Mouse (Mus musculus): ENCODE data around the gene Epha8. TPM values are rescaled to one million over a fixed set of nuclear protein-coding genes. Genes with fewer than 3 reads are reported as not detected.

Epha8 gene
- polyA plus RNA-seq, 1 experiment from 2014 or later: 5.0 TPM

DNA sequence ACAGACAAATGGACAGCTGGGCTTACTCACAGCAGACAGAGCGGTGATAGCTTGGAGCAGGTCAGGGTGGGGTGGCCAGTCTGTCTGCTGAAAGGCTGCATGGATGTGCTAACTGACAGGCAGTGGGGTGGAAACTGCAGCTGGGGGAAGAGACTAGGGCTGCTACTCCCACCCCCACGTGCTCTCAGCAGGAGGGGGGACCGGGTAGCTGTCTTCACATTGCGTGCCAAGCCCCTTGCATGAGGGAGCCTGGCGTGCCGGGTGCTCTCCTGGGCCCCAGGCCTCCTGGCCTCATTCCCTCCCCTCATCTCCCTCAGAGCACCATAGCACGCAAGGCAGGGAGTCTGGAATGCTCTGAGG is 39.5 kb downstream of the Epha8 start:
- peaks cover 3% of the 10 kb centered on the region; the same call in 1 of the 2 replicates for H3K27me3 ChIP-seq (ENCODE audit: control insufficient read depth, insufficient read depth, low read length)
- no peak overlapping the region for H3K4me3 ChIP-seq (ENCODE audit: low read depth, low read length)
- no peak overlapping the region for H3K4me2 ChIP-seq
- no peak overlapping the region for H3K9ac ChIP-seq (ENCODE audit: low read length)
- peaks cover 16% of the 10 kb centered on the region for H3K4me1 ChIP-seq (ENCODE audit: control insufficient read depth, insufficient read depth, low read length)
- no peak overlapping the region for H3K27ac ChIP-seq (ENCODE audit: low read depth, low read length)
- ATAC-seq (ENCODE audit: low FRiP score) (no peak), DNase-seq (ENCODE audit: low spot score, missing footprints) (no peak)
- no peaks in the 10 kb centered on the region for H3K36me3 ChIP-seq (ENCODE audit: control insufficient read depth, insufficient read depth, low read length)
- 48% methylated on average over 7 of the region's 7 CpGs for WGBS
- no peaks in the 10 kb centered on the region for H3K9me3 ChIP-seq (ENCODE audit: control insufficient read depth, low read length)

DNA sequence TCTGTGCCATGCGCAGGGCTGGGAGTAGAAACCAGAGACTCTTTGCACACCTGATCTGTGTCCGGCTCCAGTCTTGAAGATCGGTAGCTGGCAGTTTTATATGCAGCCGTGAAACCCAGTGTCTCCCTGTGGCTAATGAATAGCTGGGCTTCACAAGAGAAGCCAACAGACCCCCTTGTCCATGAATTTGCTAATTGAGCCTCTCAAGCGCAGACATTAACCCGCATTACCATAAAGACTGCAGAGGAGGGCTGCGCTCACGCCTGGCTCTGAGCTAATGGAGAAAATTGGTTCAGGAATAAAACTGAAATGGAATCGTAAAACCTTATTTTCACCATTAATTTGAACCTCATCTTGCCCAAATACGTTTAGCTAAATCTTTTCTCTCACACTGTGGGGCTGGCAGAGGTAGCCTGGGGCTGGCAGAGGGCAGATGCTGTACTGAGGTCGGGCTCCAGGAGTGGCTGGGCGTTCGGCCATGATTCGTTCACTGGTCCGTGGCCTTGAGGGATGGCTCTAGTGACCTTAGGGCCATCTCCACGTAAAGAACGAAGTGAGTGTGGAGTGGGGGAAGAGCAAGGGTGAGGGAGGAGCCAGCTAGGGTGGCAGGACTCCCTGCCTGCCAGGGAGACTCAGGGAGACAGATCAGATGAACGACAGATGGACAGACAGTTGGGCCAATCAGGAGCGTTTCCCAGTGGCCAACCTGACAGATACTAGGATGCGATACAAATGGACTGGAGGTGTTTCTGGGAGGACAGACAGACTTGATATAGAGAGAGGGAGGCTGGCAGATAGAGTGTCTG is 40.1 kb downstream of the Epha8 start:
- no peak overlapping the region for H3K9ac ChIP-seq (ENCODE audit: low read length)
- no peak for ATAC-seq (ENCODE audit: low FRiP score)
- no peak overlapping the region for H3K4me2 ChIP-seq
- no peak overlapping the region for H3K4me3 ChIP-seq (ENCODE audit: low read depth, low read length)
- H3K36me3 ChIP-seq (ENCODE audit: control insufficient read depth, insufficient read depth, low read length): no peaks in the 10 kb centered on the region
- H3K27ac ChIP-seq (ENCODE audit: low read depth, low read length): no peak overlapping the region
- peaks cover 18% of the 10 kb centered on the region for H3K4me1 ChIP-seq (ENCODE audit: control insufficient read depth, insufficient read depth, low read length)
- 72% methylated on average over 20 of the region's 20 CpGs for WGBS
- H3K9me3 ChIP-seq (ENCODE audit: control insufficient read depth, low read length): no peaks in the 10 kb centered on the region
- H3K27me3 ChIP-seq (ENCODE audit: control insufficient read depth, insufficient read depth, low read length): peaks cover 6% of the 10 kb centered on the region; the same call in 1 of the 2 replicates
- no peak for DNase-seq (ENCODE audit: low spot score, missing footprints)

DNA sequence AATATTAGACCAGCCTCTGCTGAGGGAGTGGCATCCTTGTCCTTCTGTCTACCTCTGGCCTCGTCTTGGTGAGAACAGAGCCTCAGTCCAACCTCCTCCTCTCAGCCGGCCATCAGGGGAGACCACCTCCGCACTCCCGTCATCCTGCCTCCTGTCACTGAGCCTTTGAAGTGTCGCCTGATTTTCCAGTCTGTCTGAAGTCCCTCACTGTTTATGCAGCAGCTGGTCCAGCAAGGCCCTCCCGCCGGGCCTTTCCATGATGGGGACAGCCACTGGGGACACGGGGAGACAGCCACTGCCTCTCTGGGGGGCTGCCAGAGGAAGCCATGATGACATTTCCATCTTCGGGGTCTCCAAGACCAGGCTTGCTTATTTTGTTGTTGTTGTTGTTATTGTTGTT is 43.8 kb downstream of the Epha8 start:
- Histone ChIP-seq H3K4me1 (ENCODE audit: control insufficient read depth, insufficient read depth, low read length) (peaks cover 26% of the 10 kb centered on the region), H3K9me3 (ENCODE audit: control insufficient read depth, low read length) (no peaks in the 10 kb centered on the region), H3K4me3 (ENCODE audit: low read depth, low read length) (no peak overlapping the region), H3K27me3 (ENCODE audit: control insufficient read depth, insufficient read depth, low read length) (peaks cover 16% of the 10 kb centered on the region), H3K27ac (ENCODE audit: low read depth, low read length) (peak overlapping the region; percentile 50), H3K9ac (ENCODE audit: low read length) (peak overlapping the region; percentile 14; the same call in 1 of the 2 replicates), H3K36me3 (ENCODE audit: control insufficient read depth, insufficient read depth, low read length) (no peaks in the 10 kb centered on the region), H3K4me2 (peak overlapping the region; percentile 6; the same call in 1 of the 2 replicates)
- DNase-seq (ENCODE audit: low spot score, missing footprints) (peak; percentile 86), ATAC-seq (ENCODE audit: low FRiP score) (no peak)
- 14% methylated on average over 9 of the region's 9 CpGs for WGBS

DNA sequence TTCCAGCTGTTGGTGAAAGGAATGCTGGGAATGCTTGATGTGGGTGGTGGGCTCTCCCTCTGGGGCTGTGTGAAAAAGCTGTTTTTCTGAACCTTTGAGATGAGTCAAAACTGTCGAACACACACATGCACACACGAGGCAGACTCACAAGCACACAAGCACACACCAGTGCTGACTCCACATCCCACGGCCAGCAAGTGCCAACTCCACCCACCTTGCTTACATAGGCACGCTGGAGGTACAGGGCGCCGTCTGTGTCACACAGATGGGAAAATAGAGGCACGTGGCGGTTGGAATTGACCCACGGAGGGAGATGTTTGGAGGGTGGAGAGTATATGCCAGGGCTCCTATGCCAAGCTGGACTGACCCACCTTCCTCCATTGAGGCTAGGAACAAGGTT is 44.8 kb downstream of the Epha8 start:
- H3K27me3 ChIP-seq (ENCODE audit: control insufficient read depth, insufficient read depth, low read length): peaks cover 20% of the 10 kb centered on the region
- H3K4me3 ChIP-seq (ENCODE audit: low read depth, low read length): no peak overlapping the region; the same call in 1 of the 2 replicates
- WGBS: 45% methylated on average over 9 of the region's 9 CpGs
- no peaks in the 10 kb centered on the region for H3K9me3 ChIP-seq (ENCODE audit: control insufficient read depth, low read length)
- no peak for DNase-seq (ENCODE audit: low spot score, missing footprints)
- H3K9ac ChIP-seq (ENCODE audit: low read length): no peak overlapping the region
- H3K4me1 ChIP-seq (ENCODE audit: control insufficient read depth, insufficient read depth, low read length): peaks cover 23% of the 10 kb centered on the region
- peak overlapping the region; percentile 25; the same call in 1 of the 2 replicates for H3K4me2 ChIP-seq
- ATAC-seq (ENCODE audit: low FRiP score): peak; percentile 8; the same call in 1 of the 2 replicates
- no peaks in the 10 kb centered on the region for H3K36me3 ChIP-seq (ENCODE audit: control insufficient read depth, insufficient read depth, low read length)
- peak overlapping the region; percentile 54 for H3K27ac ChIP-seq (ENCODE audit: low read depth, low read length)

DNA sequence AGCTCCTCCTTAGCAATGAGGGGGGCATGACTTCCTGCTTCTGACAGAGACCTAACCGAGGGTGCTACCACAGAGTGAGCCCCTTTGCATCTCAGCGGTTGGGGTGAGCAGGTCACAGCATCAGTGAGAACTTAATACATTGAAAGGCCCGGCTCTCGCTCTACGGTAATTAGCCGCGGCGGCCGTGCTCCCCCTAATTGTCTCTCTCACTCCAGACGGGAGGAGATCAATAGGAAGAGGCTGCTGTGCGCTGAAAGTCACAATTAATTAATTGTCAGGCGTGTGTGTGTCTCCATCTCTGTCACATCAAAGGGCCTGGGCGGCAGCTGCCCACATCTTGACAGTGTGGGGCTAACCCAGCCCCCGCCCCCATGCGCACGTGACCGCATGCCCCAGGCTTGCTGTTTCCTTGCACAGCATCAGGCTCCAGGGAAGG is 45.4 kb downstream of the Epha8 start:
- H3K27ac ChIP-seq (ENCODE audit: low read depth, low read length): peak overlapping the region; percentile 54; the same call in 1 of the 2 replicates
- DNase-seq (ENCODE audit: low spot score, missing footprints) (no peak), ATAC-seq (ENCODE audit: low FRiP score) (peak; percentile 86)
- peaks cover 25% of the 10 kb centered on the region for H3K27me3 ChIP-seq (ENCODE audit: control insufficient read depth, insufficient read depth, low read length)
- peaks cover 23% of the 10 kb centered on the region for H3K4me1 ChIP-seq (ENCODE audit: control insufficient read depth, insufficient read depth, low read length)
- H3K9me3 ChIP-seq (ENCODE audit: control insufficient read depth, low read length): no peaks in the 10 kb centered on the region
- under 1% methylated on average over 17 of the region's 17 CpGs for WGBS
- H3K4me2 ChIP-seq: peak overlapping the region; percentile 25
- H3K9ac ChIP-seq (ENCODE audit: low read length): no peak overlapping the region
- H3K36me3 ChIP-seq (ENCODE audit: control insufficient read depth, insufficient read depth, low read length): no peaks in the 10 kb centered on the region
- H3K4me3 ChIP-seq (ENCODE audit: low read depth, low read length): no peak overlapping the region; the same call in 1 of the 2 replicates

DNA sequence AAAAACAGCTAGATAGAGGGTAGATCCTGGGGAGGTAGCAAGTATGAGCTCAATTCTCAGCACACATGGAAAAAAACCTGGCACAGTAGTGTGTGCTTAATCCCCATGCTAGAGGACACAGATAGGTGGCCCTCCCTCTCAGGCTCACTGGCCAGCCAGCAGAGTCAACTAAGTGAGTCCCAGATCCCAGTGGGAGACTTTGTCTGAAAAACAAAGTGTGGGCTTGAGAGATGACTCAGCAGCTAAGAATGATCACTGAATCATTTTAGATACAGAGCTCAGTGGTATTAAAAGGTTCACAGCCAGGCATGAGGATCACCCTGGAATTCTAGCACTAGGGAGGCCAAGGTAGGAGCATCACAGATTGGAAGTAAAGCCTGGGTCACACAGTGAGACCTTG is 48.8 kb downstream of the Epha8 start:
- Histone ChIP-seq H3K4me2 (no peak overlapping the region), H3K9ac (ENCODE audit: low read length) (no peak overlapping the region), H3K4me1 (ENCODE audit: control insufficient read depth, insufficient read depth, low read length) (peaks cover 25% of the 10 kb centered on the region), H3K4me3 (ENCODE audit: low read depth, low read length) (no peak overlapping the region), H3K9me3 (ENCODE audit: control insufficient read depth, low read length) (no peaks in the 10 kb centered on the region), H3K27ac (ENCODE audit: low read depth, low read length) (no peak overlapping the region), H3K27me3 (ENCODE audit: control insufficient read depth, insufficient read depth, low read length) (peaks cover 35% of the 10 kb centered on the region), H3K36me3 (ENCODE audit: control insufficient read depth, insufficient read depth, low read length) (no peaks in the 10 kb centered on the region)
- ATAC-seq (ENCODE audit: low FRiP score): no peak
- DNase-seq (ENCODE audit: low spot score, missing footprints): no peak

DNA sequence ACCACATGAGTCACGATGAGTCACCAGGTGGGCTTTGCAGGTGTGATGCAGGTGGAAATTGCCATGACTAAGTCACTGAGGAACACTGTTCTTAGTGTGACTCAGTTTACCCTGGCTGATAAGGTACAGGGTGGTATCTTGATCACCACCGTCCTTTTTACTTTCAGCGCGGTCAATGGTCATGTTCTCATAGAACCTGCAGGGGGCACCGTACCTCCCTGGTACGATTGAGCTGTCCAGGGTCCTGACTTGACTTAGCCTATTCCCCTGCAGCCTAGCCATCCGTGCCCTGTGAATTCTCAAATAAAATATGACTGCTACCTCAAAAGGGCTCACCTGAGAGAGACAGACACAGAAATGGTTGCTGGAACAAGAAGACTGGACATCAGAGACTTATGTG is 49.6 kb downstream of the Epha8 start:
- Histone ChIP-seq H3K4me3 (ENCODE audit: low read depth, low read length) (no peak overlapping the region), H3K36me3 (ENCODE audit: control insufficient read depth, insufficient read depth, low read length) (no peaks in the 10 kb centered on the region), H3K9ac (ENCODE audit: low read length) (no peak overlapping the region), H3K27ac (ENCODE audit: low read depth, low read length) (no peak overlapping the region), H3K27me3 (ENCODE audit: control insufficient read depth, insufficient read depth, low read length) (peaks cover 35% of the 10 kb centered on the region), H3K9me3 (ENCODE audit: control insufficient read depth, low read length) (no peaks in the 10 kb centered on the region), H3K4me2 (no peak overlapping the region), H3K4me1 (ENCODE audit: control insufficient read depth, insufficient read depth, low read length) (peaks cover 18% of the 10 kb centered on the region)
- DNase-seq (ENCODE audit: low spot score, missing footprints) (peak; percentile 95), ATAC-seq (ENCODE audit: low FRiP score) (no peak)
- whole genome bisulfite sequencing: 13% methylated on average over 7 of the region's 7 CpGs

DNA sequence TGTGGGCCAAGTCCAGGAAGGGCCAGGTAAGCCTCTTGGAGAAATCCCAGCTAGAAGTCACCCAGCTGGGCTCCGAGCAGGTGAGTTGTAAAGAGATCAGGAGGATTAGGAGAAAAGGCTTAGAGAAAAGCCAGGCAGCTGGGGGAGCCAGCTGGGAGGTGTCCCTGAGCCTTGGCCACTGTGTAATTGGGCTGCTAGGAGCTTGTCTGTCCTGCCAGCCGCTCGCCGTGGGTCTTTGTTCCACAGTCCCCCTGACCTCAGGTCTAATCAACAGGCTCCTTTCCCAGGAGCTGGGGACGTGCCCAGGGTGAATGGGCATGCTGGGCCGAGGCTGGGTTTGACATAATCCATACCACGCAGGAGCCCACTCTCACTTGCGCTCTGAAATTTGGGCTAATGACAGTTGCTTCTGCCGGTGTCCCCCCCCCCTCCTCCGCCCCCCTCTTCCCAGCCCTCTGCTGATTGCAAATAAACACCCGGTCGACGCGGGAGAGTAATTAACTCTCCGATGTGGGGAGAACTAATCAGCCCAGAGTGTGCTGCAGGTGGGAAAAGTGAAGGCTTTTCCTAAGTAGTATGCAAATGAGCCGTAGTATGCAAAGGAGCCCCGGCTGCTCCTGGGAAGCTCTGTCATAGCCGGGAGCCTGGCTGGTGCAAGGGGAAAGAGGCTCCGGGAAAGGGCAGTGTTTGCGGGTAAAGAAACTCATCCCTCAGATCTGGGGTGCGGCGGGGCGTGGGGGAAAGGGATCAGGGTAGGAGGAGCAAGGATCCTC is 51.7 kb downstream of the Epha8 start:
- H3K9me3 ChIP-seq (ENCODE audit: control insufficient read depth, low read length): no peaks in the 10 kb centered on the region
- WGBS: 2% methylated on average over 23 of the region's 23 CpGs
- H3K9ac ChIP-seq (ENCODE audit: low read length): no peak overlapping the region
- H3K4me3 ChIP-seq (ENCODE audit: low read depth, low read length): peak overlapping the region; percentile 8; the same call in 1 of the 2 replicates
- peaks cover 22% of the 10 kb centered on the region for H3K27me3 ChIP-seq (ENCODE audit: control insufficient read depth, insufficient read depth, low read length)
- peak overlapping the region; percentile 42 for H3K4me2 ChIP-seq
- no peaks in the 10 kb centered on the region for H3K36me3 ChIP-seq (ENCODE audit: control insufficient read depth, insufficient read depth, low read length)
- H3K27ac ChIP-seq (ENCODE audit: low read depth, low read length): no peak overlapping the region
- peak; percentile 44 for ATAC-seq (ENCODE audit: low FRiP score)
- no peak for DNase-seq (ENCODE audit: low spot score, missing footprints)
- H3K4me1 ChIP-seq (ENCODE audit: control insufficient read depth, insufficient read depth, low read length): peaks cover 5% of the 10 kb centered on the region; the same call in 1 of the 2 replicates

DNA sequence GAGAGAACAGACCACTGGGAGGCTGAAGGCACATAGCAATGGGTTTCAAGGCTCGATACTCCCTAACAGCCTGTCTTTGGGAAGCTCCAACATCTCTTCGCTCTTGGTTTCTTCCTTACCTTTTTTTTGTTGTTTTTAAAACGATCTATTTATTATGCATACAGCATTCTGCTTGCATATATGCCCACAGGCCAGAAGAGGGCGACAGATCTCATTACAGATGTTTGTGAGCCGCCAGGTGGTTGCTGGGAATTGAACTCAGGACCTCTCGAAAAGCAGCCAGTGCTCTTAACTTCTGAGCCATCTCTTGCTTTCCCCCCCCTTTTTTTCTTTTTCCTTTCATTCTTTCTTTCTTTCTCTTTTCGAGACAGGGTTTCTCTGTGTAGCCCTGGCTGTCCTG is 57.5 kb downstream of the Epha8 start:
- no peak for DNase-seq (ENCODE audit: low spot score, missing footprints)
- Histone ChIP-seq H3K4me1 (ENCODE audit: control insufficient read depth, insufficient read depth, low read length) (peaks cover 5% of the 10 kb centered on the region; the same call in 1 of the 2 replicates), H3K4me2 (no peak overlapping the region), H3K4me3 (ENCODE audit: low read depth, low read length) (no peak overlapping the region), H3K27me3 (ENCODE audit: control insufficient read depth, insufficient read depth, low read length) (peaks cover 26% of the 10 kb centered on the region), H3K9me3 (ENCODE audit: control insufficient read depth, low read length) (no peaks in the 10 kb centered on the region), H3K36me3 (ENCODE audit: control insufficient read depth, insufficient read depth, low read length) (no peaks in the 10 kb centered on the region), H3K9ac (ENCODE audit: low read length) (no peak overlapping the region), H3K27ac (ENCODE audit: low read depth, low read length) (no peak overlapping the region)
- WGBS: 70% methylated on average over 7 of the region's 7 CpGs
- ATAC-seq (ENCODE audit: low FRiP score): no peak

Data from midbrain, embryonic 11.5 days (tissue).